Mouse (Mus musculus) thymus, adult 18-20 months (tissue): ENCODE results near the gene Gng12.
A peak's percentile ranks its signal among the peaks of the same experiment; 100 is the strongest.
"Not testable (repeated sequence)": the region's sequence is repeated elsewhere in the genome, so short reads cannot be mapped to it uniquely, and the experiment has no call there.

Source experiments
- DNase-seq, 2 experiments: peaks; one replicate each; pipeline ENCODE4 v3.0.0; 2022; ENCODE audit warnings: mixed read lengths in 2 of 2

The Gng12 gene

DNA sequence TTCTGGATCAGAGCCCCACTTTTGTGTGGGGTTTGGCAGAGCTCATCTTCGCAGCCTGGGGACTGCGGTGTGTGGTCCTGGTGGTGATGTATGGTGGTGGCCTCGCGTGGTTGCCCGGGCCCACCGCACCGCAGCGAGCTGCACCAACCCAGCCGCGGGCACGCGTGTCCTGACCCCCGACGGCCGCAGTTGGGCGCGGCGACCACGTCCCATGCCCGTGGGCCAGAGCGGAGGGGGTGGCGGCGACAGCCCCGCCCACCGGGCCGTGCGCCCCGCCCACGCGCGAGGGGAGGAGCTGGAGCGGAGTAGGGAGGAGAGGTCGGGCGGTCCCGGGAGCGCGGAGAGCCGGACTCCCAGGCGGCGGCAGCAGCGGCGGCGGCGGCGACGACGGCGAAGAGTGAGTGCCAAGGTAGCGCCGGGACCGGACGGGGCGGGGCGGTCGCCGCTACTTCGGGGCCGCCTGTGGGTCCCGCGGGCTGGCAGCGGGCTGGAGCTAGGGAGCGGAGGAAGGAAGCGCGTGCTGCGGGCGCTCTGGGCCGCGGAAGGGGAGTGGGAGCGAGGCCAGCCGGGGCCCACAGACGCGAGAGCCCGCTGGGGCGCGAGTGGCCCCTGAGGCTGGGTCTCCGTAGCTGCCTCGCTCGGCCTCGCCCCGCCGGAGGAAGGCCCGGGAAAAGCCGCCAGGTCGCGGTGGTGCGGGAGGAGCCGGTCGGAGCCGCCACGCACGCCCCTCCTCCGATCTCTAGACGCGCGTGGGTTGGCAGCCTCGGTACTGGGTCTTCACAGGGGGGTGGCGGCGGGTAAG, at the start of gene Gng12:
Gene Gng12, plus strand, starts transcription at position 279 of the 802 bp plus-strand sequence.
- peak; percentile 75 to 77 for DNase-seq

DNA sequence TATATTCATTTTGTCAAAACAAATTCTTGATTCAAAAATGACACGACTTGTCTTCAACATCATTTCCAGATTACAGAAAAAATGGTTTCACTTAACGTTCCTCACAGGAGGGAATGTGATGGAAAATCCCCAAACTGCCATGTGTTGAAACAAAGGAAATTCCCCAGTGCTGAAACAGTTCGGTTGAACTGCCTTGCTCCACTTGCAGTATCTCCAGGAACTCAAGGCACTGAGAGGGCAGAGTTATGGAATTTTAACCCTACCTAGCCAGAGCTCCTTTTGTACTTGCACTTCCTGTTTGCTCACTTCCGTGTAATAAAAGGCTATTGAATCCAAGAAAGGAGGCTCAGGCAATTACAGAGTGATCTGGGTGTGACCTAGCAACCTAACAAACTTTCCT, 47.3 kb upstream of the Gng12 start:
- no peak for DNase-seq

DNA sequence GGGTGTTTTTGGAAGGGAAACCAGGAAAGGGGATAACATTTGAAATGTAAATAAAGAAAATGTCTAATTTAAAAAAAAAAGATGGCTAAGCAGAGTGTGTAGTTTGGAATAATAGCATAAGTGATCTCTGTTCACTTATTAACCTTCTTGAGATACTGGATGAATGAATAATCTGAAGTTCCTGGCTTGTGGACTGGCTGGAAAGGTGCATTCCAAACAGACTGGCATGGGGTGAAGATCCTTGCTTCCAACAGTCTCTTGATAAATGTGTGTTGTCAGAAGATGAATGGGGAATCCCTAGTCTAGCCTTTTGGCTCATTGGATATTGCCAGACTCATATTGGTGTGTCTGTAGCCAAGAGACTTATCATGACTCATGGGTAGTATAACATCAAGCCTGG, 40.0 kb upstream of the Gng12 start:
- no peak for DNase-seq

DNA sequence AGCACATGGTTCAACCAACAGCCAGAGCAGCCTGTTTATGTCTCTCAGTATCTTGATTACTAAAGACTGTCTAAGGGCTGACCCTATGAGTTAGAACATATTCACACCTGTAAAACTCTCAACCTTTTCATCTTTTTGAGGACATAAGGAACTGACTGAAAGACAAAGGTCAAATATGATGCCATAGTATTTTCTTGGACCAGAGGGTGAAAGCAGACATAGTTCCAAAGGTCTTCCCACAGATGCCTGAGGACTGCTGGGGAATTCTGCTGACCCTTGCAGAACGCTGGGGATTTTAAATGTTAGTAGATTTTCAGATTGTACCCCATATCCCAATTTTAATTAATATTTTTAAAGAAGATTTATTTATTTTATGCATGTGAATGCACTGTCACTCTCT, 37.8 kb upstream of the Gng12 start:
- DNase-seq = no peak

DNA sequence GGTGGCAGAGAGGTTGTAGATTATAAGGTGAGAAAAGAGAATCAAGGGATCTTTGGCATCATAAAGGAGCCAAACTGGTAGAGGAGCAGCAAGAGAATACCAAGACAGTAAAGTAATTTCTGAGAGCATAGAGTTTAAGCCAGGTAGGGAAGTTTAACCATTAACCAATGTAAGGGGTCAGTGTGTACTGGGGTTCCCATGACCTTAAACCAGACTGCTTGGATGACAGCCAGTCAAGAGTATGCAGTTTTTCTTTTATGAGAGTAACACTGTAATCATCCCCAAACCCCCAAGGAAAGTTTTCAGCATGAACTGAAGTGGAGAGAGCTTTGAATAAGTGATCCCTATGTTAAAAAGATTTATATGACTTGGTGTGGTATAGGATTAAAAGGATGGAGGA, 36.8 kb upstream of the Gng12 start:
- no peak for DNase-seq

DNA sequence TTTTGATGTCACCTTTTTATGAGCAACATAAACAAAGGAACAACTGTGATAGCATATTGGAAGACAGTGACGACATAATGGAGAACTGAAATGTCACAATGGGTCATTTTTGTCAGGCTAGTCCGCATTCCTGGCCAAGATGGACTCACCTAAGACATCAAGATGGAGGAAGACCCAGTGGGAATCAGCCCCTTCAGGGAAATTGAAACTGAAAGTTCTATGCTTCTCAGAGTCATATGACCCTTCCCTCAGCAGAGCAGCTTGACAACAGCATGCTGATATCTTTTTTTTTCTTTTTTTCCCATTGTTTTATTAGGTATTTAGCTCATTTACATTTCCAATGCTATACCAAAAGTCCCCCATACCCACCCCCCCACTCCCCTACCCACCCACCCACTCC, 31.7 kb upstream of the Gng12 start:
- DNase-seq = no peak

DNA sequence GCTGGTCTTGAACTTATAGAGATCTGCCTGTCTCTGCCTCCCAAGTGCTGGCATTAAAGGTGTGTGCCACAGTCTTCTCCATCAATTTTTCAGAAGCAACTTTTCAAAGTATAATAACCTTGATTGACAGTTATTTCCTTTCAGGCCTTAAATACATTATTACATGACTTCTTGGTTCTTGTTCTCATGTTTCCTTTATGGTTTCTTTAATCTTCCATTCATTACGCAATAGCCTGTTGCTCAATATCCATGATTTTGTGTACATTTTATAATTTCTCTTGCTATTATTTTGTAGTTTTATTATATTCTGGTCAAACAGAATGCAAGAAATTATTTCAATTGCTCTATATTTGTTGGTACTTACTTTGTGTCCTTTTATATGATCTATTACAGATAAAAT, 29.9 kb upstream of the Gng12 start:
- DNase-seq = no peak

DNA sequence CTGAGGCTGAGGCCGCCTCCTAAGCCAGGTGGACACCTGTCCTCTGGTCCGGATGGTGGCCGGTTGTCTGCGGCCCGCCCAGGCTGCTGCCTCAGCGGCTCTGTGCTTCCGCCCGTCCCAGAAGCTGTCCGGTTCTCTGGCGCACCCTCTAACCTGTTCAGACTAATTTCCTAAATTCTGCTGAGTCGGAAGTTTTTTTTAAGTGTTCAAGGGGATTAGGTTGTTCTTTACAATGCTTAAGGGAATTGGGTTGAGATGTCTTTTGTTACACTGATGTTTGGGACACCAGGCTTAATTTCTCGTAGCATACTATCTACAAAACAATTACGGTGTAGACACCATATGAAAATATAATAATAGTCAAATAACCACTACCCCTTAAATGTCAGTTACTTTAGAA, 19.1 kb upstream of the Gng12 start:
- DNase-seq = not testable (repeated sequence)

DNA sequence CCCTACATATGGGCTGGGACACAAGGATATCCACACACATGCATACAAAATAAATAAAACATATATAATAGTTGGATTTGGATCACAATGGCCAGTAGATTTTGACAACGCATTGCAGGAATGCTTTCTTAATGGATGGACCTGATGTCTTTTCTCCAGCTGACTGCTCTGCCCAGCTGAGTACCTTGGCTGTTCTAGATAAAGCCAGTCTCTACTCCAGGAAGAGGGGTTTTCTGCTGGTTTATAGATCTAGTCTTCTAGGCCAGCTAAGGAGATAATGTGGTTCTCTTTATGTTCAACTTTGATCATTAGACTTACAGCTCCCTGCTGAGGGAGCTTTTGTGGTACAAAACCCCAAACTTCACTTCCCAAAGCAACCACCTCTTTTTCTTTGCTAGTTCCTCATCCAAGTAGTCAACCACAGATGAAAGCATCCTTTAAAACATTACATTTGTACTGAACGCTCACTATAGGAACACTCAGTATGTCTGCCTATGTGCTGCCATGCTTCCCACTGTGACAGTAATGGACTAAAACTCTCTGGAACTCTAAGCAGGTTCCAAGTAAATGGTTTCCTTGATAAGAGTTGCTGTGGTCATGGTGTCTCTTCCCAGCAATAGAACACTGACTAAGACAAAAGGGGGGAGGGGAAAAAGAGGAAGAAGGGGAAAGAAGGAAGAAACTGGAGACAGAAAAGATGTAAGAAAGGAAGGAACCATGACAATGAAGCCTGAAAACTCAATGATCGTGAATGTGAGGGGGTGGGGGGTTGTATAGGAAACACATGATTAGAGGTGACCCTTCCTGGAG, 5.6 kb upstream of the Gng12 start:
- no peak for DNase-seq

DNA sequence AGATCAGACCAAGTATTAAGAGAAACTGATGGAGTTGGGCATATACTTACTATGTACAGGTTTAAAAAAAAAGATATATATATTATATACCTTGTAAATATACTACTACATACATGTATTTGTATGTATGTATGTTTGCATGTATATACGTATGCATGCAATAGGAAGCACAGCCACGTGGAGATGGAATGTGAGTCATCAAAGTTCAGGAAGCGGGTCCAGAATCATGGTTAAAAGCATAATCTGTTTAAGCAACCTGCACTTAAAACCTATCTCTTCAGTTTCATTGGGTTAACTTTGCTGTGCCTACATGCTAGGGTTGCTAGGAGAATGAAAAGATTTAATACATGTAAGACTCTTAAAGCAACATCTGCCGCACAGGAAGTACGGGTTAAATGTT, 2.2 kb upstream of the Gng12 start:
- DNase-seq = no peak

DNA sequence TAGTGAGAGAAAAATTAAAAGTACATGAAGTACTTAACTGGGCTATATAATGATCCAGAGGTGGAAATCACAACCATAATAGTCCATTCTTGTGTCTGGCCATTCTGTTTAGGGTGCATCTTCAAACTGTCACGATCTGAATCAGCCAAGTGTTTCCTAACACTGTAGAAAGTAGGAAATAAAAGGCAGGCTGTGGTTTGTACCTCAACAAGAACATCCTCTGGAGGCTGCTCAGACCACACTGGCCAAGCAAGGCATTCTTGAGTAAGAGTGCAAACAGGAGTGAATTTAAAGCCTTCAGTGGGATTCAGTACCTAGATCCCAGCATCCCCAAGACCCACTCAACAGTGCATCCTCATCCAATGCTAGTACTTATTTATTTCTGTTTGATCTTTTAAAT, 1.2 kb upstream of the Gng12 start:
- no peak for DNase-seq

DNA sequence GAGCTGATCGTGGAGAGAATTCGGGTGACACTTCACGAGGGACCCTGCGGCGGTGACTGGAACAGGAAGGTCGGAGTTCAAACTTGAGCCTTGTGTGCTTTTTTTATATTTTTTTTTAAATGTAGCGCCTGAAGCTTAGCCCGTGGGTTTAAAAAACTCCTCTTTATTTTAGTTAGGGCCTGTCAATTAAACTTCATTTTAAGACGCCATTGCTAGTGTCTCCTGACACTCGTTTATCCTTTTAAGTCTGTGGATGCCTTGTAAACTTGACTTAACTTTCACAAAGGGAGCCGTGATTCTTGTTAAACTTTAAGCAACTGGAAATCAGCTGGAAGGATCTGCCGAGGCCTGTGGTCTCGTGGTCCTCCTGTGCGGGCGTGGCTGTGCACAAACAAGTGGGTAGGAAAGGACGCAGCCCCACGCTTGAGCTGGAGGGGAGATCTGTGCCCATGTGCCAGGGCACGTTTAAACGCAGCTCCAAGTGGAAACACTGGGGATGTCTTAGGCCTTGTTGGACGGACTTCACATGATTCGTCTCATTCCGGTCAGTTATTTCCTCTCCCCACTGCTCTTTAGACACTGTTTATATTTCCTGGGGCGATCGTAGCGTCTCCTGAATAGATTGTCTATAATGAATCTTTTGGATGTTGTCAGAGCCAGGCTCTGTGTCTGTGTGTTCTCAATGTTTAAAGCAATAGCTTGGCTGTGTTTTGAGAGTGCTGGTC, 886 bp downstream of the Gng12 start:
- DNase-seq = peak; percentile 10 to 18

DNA sequence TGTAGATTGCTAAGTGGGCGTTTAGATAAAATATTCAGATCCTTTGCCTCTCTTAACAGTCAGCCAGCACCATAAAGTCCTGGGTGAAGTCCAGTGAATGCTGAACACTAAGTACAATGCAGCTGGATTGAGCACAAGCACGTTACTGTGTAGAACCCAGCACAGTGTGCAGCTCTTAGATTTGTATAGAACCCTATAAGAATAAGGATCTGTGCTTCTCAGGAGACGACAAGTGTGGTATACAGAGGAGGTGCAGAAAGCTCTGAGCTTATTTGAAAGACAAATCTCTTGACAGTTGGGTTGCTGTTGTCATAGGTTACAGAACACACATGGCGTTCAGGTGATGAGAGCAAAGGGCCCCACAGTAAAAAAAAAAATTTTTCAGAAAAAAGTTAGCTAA, 1.8 kb downstream of the Gng12 start:
- DNase-seq = no peak

DNA sequence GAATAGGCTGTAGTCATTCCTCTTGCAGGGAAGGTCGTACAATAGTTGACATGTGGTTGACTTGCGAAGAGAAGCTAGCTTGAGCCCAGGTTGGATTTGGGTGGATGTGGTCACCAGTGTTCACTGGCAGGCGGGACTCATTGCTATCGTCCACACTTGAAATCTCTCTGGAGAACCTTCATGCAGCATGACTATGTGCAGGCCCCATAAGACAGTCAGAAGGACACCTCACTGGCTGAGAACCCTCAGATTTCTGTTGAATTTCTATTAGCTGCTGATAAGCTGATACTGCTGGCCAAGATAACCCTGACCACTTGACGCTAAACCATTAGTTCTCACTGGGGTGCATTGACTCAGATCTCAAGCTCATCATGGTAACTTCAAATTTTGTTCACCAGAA, 5.7 kb downstream of the Gng12 start:
- no peak for DNase-seq

DNA sequence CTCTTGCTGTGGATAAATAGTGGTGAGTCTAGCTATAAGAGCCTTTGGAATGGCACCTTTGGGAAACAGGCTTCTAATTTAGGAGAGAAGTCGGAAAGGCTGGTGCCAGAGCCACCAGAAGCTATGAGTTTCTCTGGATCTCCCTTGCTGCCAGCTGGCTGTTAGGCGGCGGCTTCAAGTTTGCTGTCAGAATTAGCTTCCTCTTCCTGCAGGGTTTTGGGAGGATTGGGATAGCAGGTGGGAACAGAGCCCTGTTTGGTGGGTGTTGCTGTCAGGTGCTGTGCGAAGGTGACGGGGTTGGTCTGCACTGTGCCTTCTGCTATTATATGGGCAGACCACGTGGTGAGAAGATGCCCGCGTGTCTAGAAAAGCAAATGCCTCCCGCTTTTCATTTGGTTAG, 7.0 kb downstream of the Gng12 start:
- no peak for DNase-seq

DNA sequence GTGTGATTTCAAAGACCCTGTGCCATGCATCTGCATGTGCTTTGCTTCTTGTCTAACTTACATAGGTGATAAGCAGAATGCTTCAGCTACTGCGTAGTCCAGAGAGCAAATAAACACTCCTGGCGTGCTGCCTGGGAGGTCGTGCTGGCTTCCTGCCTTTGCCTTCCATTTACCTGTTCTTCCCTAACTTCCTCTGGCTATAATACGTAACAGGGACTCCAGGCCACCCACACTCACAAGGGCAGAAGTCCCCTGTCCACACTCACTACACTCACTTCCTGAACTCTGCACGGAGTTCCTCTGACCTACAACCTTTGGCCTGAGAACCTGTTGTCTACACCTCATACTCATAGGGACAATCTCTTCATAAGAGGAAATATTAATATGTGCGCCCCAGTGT, 7.5 kb downstream of the Gng12 start:
- no peak for DNase-seq

DNA sequence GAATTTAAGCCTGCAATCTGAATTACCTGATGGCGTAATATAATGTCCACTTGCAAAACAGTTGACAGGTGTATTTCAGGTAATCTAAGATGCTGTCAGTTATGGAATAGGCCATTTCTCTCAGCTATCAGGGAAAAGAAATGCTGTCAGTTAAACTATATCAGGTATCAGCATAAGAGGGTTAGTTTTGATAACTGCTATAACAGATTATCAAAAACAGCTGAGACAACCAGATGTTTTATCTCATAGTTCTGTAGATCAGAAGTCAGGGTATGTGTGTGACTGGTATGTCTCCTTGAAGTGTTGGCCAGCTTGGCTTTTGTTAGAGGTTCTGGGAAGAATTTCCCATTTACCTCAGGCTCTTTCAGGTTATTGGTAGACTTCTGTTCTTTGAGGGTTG, 10.0 kb downstream of the Gng12 start:
- DNase-seq = no peak

DNA sequence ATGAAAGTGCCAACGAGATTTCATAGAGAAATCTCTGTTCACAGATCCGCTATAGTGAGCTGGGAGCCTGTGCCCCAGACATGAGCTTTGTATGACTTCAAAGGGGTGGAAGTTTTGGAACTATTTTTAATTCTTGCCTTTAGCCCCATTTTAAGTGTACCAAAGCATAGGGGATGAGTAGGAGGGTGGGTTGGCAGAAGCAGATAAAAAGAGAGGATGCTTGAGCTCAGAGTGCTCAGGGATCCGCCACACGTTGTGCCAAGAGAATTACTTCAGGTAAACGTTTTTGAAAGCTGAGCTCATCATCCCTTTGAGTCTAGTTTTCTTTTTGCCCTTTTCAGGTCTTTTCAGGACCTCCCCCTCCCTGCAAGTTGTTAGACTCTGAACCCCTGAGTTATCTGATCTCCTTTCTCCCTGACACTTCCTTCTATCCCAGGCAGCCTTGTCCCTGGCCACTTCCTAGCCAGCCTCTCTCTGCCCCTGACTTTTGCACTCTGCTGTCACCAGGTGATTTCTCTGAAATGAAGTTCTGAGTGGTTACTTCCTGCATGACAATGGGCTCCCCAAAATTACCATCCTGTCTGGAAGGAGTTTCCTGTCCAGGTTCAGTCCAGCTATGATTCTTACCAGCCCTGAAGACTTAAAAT, 12.3 kb downstream of the Gng12 start:
- DNase-seq = no peak

DNA sequence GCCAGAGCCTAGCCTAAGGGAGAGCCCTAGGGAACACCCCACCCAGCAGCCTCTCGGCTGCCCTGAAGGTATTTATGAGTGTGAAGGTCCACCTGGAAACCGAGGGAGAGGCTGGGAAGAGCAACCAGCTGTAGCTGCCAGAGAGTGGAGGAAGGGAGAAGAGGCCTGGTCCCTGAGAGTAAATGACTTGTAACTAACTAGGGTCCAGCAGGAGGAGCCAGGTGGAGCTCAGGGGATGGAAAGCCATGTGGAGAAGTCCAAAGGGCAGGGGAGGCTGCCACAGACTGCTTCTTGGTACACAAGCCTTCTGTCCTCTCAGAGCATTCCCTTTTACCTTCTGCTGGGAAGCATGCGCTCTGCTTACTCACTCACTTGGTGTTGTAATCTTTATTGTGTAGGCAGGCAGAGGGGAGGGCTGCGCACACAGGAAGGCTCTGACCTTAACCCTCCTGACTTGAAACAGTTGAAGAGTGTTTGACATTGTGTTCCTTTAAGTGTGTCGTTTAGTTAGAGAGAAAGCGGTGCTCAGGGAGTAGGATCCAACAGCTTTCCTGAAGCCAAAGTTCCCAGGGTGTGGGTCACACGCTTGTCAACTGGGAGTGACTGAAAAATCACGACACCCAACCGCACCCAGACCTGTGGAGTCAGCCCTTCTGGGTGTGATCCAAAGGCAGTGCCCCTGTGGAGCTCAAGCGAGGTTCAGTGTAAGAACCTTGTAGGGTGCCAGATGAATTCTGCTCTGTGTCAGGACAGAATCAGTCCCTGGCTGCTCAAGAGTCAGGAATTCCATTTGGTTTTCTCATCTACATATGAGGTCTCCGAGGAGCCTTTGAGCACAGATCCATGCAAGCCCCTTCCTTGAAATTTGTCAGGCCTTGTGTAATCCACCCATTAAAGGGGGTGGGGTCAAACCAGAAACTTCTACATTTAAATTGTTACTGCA, 14.6 kb downstream of the Gng12 start:
- no peak for DNase-seq

DNA sequence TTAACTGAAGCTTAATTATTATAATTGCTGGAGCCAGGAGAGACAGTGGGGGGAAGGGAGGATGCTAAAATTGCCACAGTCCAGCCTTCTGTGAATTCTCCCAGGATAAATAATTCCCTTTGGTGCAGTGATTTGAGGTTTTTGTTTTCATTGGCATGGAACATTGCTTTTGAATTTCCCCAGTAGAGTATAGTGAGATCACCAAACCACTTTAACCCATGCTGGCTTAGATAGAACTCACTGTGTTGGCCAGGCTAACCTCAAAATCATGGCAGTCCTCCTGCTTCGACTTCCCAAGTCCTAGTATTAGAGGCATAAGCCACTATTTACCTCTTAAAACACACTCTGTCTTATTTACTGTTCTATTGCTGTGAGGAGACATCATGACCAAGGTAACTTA, 17.2 kb downstream of the Gng12 start:
- DNase-seq = no peak

DNA sequence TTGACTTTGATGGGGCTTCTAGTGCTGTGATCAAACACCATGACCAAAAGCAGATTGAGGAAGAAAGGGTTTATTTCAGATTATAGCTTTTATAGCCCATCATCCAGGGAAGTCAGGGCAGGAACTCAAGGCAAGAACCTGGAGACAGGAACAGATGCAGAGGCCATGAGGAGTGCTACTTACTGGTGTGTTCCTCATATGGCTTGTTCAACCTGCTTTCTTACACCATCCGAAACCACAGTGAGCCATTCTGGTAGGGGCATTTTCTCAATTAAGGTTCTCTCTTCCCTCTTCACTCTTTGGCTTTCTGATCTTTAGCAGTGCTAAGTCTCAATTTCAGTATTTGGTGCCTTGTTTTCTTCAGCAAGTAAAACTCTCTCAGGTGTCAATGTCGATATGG, 19.4 kb downstream of the Gng12 start:
- no peak for DNase-seq

DNA sequence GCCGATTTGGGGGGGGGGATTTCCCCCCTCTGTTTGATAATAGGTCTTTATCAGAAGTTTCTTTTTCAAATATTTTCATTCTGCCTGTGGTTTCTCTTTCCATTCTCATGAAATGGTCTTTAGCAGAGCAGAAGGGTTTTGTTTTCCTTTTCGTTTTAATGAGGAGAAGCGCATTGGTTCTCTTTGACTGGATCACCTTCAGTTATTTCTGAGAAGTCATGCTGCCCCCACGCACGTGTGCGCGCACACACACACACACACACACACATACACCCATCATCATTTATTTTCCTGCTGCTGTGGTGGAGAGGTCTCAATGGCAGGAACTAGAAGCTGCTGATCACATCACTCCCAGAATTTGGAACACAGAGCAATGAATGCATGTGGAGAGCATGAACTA, 20.8 kb downstream of the Gng12 start:
- no peak for DNase-seq
